In genomic region chr16:38360317-38360716, GRCm38 (mm10) we compare ENCODE assay signal across 19 mouse cellular contexts. TPM values are rescaled to one million over a fixed set of nuclear protein-coding genes. Genes with fewer than 3 reads are reported as not detected.
DNase-seq lines count a peak whose midpoint lies in the region; ATAC-seq and TF ChIP-seq lines count a peak whose summit lies in the region.
"Had no signal": no experiment of that assay in that cellular context is flagged by ENCODE, and none has a peak within 500 bp of the region (broad histone marks: within the 10 kb centered on the region; RNA-seq: fewer than 3 reads in every experiment).

No protein-coding gene starts in this region.

- peak; percentile 32 for DNase-seq in gastrocnemius, postnatal 25 days
- DNase-seq in gastrocnemius, postnatal 4 days (ENCODE audit: low spot score in 2 of 2): no peak
- DNase-seq in hindbrain, embryonic 11.5 days (ENCODE audit: low spot score): no peak
- no peak for DNase-seq in forebrain, postnatal 0 days
- no peak for DNase-seq in spleen, postnatal 36 days (ENCODE audit: low spot score in 2 of 2)
- DNase-seq: cerebellum, adult 9-10 months; kidney, adult 11 months had no signal

- H3K4me3 ChIP-seq in hindbrain, embryonic 15.5 days: no peak overlapping the region
- H3K4me3 ChIP-seq in hindbrain, embryonic 11.5 days (ENCODE audit: low read depth, low read length): no peak overlapping the region
- no peak overlapping the region for H3K4me3 ChIP-seq in limb, embryonic 15.5 days
- H3K4me3 ChIP-seq in forebrain, postnatal 0 days (ENCODE audit: low read depth, low read length): no peak overlapping the region
- H3K4me3 ChIP-seq: forebrain, embryonic 12.5 days; neural tube, embryonic 15.5 days had no signal

- no peaks in the 10 kb centered on the region for H3K36me3 ChIP-seq in hindbrain, embryonic 15.5 days
- no peaks in the 10 kb centered on the region for H3K36me3 ChIP-seq in hindbrain, embryonic 11.5 days (ENCODE audit: control insufficient read depth, insufficient read depth, low read length)
- H3K36me3 ChIP-seq in limb, embryonic 15.5 days: 0 out of 2 replicates have a peak, but pooled peaks cover 2% of the 10 kb centered on the region
- no peaks in the 10 kb centered on the region for H3K36me3 ChIP-seq in forebrain, postnatal 0 days (ENCODE audit: insufficient read depth)

- 0 out of 2 replicates have a peak, but pooled peaks cover 6% of the 10 kb centered on the region for H3K4me1 ChIP-seq in hindbrain, embryonic 15.5 days (replicated peaks)
- H3K4me1 ChIP-seq in hindbrain, embryonic 11.5 days (replicated peaks; ENCODE audit: control insufficient read depth, insufficient read depth, low read length): no peaks in the 10 kb centered on the region
- H3K4me1 ChIP-seq in limb, embryonic 15.5 days: peaks cover 12% of the 10 kb centered on the region; the same call in 1 of the 2 replicates
- H3K4me1 ChIP-seq in forebrain, postnatal 0 days (ENCODE audit: insufficient read depth): no peaks in the 10 kb centered on the region
- H3K4me1 ChIP-seq: neural tube, embryonic 15.5 days had no signal

- peak; percentile 45; the same call in 1 of the 2 replicates for ATAC-seq in hindbrain, embryonic 15.5 days (ENCODE audit: low FRiP score, low read depth)
- ATAC-seq in hindbrain, embryonic 11.5 days (ENCODE audit: low FRiP score): no peak
- ATAC-seq in CD4-positive, CD25-positive, alpha-beta regulatory T cell, adult 4 months: peak; percentile 35
- 0 out of 2 replicates have a peak, but pooled peaks have one; percentile 19 for ATAC-seq in limb, embryonic 15.5 days (ENCODE audit: insufficient number of reproducible peaks, low FRiP score, low TSS enrichment, low read depth)
- ATAC-seq in forebrain, postnatal 0 days: no peak
- ATAC-seq: midbrain, embryonic 16.5 days had no signal

- no peak overlapping the region for H3K4me2 ChIP-seq in hindbrain, embryonic 15.5 days
- no peak overlapping the region for H3K4me2 ChIP-seq in hindbrain, embryonic 11.5 days (replicated peaks; ENCODE audit: low read depth, low read length)
- no peak overlapping the region for H3K4me2 ChIP-seq in limb, embryonic 15.5 days
- H3K4me2 ChIP-seq in forebrain, postnatal 0 days (ENCODE audit: low read depth): no peak overlapping the region
- H3K4me2 ChIP-seq: forebrain, embryonic 12.5 days; neural tube, embryonic 15.5 days had no signal

- H3K27me3 ChIP-seq in hindbrain, embryonic 15.5 days: no peaks in the 10 kb centered on the region
- H3K27me3 ChIP-seq in hindbrain, embryonic 11.5 days (ENCODE audit: control insufficient read depth, insufficient read depth, low read length): no peaks in the 10 kb centered on the region
- no peaks in the 10 kb centered on the region for H3K27me3 ChIP-seq in limb, embryonic 15.5 days
- no peaks in the 10 kb centered on the region for H3K27me3 ChIP-seq in forebrain, postnatal 0 days (ENCODE audit: insufficient read depth, low read length)
- H3K27me3 ChIP-seq: forebrain, embryonic 12.5 days; neural tube, embryonic 15.5 days had no signal

- TF ChIP-seq CTCF in forebrain, postnatal 0 days (IDR thresholded peaks at IDR 0.05; ENCODE audit: low read depth): no peak

- H3K27ac ChIP-seq in hindbrain, embryonic 15.5 days (replicated peaks): no peak overlapping the region
- H3K27ac ChIP-seq in hindbrain, embryonic 11.5 days (ENCODE audit: low read depth, low read length): no peak overlapping the region
- no peak overlapping the region for H3K27ac ChIP-seq in limb, embryonic 15.5 days
- H3K27ac ChIP-seq in forebrain, postnatal 0 days (ENCODE audit: low read depth, low read length): no peak overlapping the region
- H3K27ac ChIP-seq: forebrain, embryonic 12.5 days; liver, embryonic 14.5 days; neural tube, embryonic 15.5 days had no signal

- H3K9ac ChIP-seq in hindbrain, embryonic 15.5 days: no peak overlapping the region
- no peak overlapping the region for H3K9ac ChIP-seq in hindbrain, embryonic 11.5 days (ENCODE audit: low read depth, low read length)
- no peak overlapping the region for H3K9ac ChIP-seq in limb, embryonic 15.5 days
- no peak overlapping the region for H3K9ac ChIP-seq in forebrain, postnatal 0 days
- H3K9ac ChIP-seq: forebrain, embryonic 12.5 days; liver, embryonic 14.5 days; neural tube, embryonic 15.5 days had no signal

- no peaks in the 10 kb centered on the region for H3K9me3 ChIP-seq in hindbrain, embryonic 15.5 days
- no peaks in the 10 kb centered on the region for H3K9me3 ChIP-seq in hindbrain, embryonic 11.5 days (ENCODE audit: control insufficient read depth, low read length)
- H3K9me3 ChIP-seq in limb, embryonic 15.5 days: no peaks in the 10 kb centered on the region
- no peaks in the 10 kb centered on the region for H3K9me3 ChIP-seq in forebrain, postnatal 0 days (ENCODE audit: low read length)
- H3K9me3 ChIP-seq: forebrain, embryonic 12.5 days; neural tube, embryonic 15.5 days had no signal

- 22% methylated on average over 2 of the region's 2 CpGs for WGBS in hindbrain, embryonic 15.5 days
- 24% methylated on average over 2 of the region's 2 CpGs for WGBS in hindbrain, embryonic 11.5 days
- 22% methylated on average over 2 of the region's 2 CpGs for WGBS in limb, embryonic 15.5 days
- WGBS in forebrain, postnatal 0 days: 23% methylated on average over 2 of the region's 2 CpGs

RNA-seq across cellular contexts. Expression of gene Popdc2, which starts 1.7 kb away (rescaled TPM):
- 10 to 100 TPM; 50.3 to 67.8 TPM for total RNA-seq in gastrocnemius, postnatal 25 days (2021)
- 10 to 100 TPM; 42.5 to 57.1 TPM for total RNA-seq in gastrocnemius, postnatal 4 days (2021)
- 0.33 and 0.52 TPM in 2 replicates for polyA plus RNA-seq in hindbrain, embryonic 15.5 days (2015; fragmentation: Nextera tagmentation; extraction: Ambion mirVana)
- 0.89 and 1.0 TPM in 2 replicates for polyA plus RNA-seq in hindbrain, embryonic 11.5 days (2014; fragmentation: Nextera tagmentation; extraction: Ambion mirVana)
- polyA plus RNA-seq in CD4-positive, CD25-positive, alpha-beta regulatory T cell, adult 4 months (2017; shearing (Covaris generic)): 1 to 10 TPM; 2.3 to 6.2 TPM
- polyA plus RNA-seq in limb, embryonic 15.5 days (2015; fragmentation: Nextera tagmentation; extraction: Ambion mirVana): 3.2 and 8.5 TPM in 2 replicates
- 0.14 and 0.38 TPM in 2 replicates for total RNA-seq in forebrain, postnatal 0 days (2014; rRNA removed)
- 0.39 TPM in 2 replicates for polyA plus RNA-seq in forebrain, postnatal 0 days (2015; fragmentation: Nextera tagmentation; extraction: Ambion mirVana)

RNA-seq across cellular contexts. Expression of gene Gm21987, which starts 13.5 kb away (rescaled TPM):
- not detected for total RNA-seq in gastrocnemius, postnatal 25 days (2021)
- not detected for total RNA-seq in gastrocnemius, postnatal 4 days (2021)
- not detected in 2 replicates for polyA plus RNA-seq in hindbrain, embryonic 15.5 days (2015; fragmentation: Nextera tagmentation; extraction: Ambion mirVana)
- polyA plus RNA-seq in hindbrain, embryonic 11.5 days (2014; fragmentation: Nextera tagmentation; extraction: Ambion mirVana): not detected in 2 replicates
- not detected for polyA plus RNA-seq in CD4-positive, CD25-positive, alpha-beta regulatory T cell, adult 4 months (2017; shearing (Covaris generic))
- polyA plus RNA-seq in limb, embryonic 15.5 days (2015; fragmentation: Nextera tagmentation; extraction: Ambion mirVana): 0.55 TPM in 1 of 2 replicates, not detected in the other
- total RNA-seq in forebrain, postnatal 0 days (2014; rRNA removed): not detected in 2 replicates
- polyA plus RNA-seq in forebrain, postnatal 0 days (2015; fragmentation: Nextera tagmentation; extraction: Ambion mirVana): not detected in 2 replicates
- total RNA-seq: adrenal gland, adult 18-20 months; gastrocnemius, adult 18-20 months; left cerebral cortex, adult 8-10 months had no signal
- polyA plus RNA-seq: forebrain, embryonic 12.5 days; large intestine, adult 2 months; liver, embryonic 14.5 days; midbrain, embryonic 16.5 days; neural tube, embryonic 15.5 days; thymus, postnatal 0 days had no signal

RNA-seq across cellular contexts. Expression of gene Cox17, which starts 13.5 kb away (rescaled TPM):
- total RNA-seq in gastrocnemius, postnatal 25 days (2021): 100 to 1,000 TPM; 143 to 154 TPM
- total RNA-seq in gastrocnemius, postnatal 4 days (2021): 100 to 1,000 TPM; 109 to 129 TPM
- 74.4 and 94.5 TPM in 2 replicates for polyA plus RNA-seq in hindbrain, embryonic 15.5 days (2015; fragmentation: Nextera tagmentation; extraction: Ambion mirVana)
- 121 and 122 TPM in 2 replicates for polyA plus RNA-seq in hindbrain, embryonic 11.5 days (2014; fragmentation: Nextera tagmentation; extraction: Ambion mirVana)
- 100 to 1,000 TPM; 203 to 275 TPM for polyA plus RNA-seq in CD4-positive, CD25-positive, alpha-beta regulatory T cell, adult 4 months (2017; shearing (Covaris generic))
- 104 and 121 TPM in 2 replicates for polyA plus RNA-seq in limb, embryonic 15.5 days (2015; fragmentation: Nextera tagmentation; extraction: Ambion mirVana)
- 12.9 and 51.7 TPM in 2 replicates for total RNA-seq in forebrain, postnatal 0 days (2014; rRNA removed)
- polyA plus RNA-seq in forebrain, postnatal 0 days (2015; fragmentation: Nextera tagmentation; extraction: Ambion mirVana): 80.3 and 102 TPM in 2 replicates

RNA-seq across cellular contexts. Expression of gene Maats1, which starts 18.4 kb away (rescaled TPM):
- not detected for total RNA-seq in gastrocnemius, postnatal 25 days (2021)
- total RNA-seq in gastrocnemius, postnatal 4 days (2021): under 1 TPM in 1 of 2 experiments, not detected in 1; 0.20 TPM
- 1.1 and 1.4 TPM in 2 replicates for polyA plus RNA-seq in hindbrain, embryonic 15.5 days (2015; fragmentation: Nextera tagmentation; extraction: Ambion mirVana)
- 1.3 and 1.5 TPM in 2 replicates for polyA plus RNA-seq in hindbrain, embryonic 11.5 days (2014; fragmentation: Nextera tagmentation; extraction: Ambion mirVana)
- under 1 TPM in 1 of 2 experiments, not detected in 1; 0.24 TPM for polyA plus RNA-seq in CD4-positive, CD25-positive, alpha-beta regulatory T cell, adult 4 months (2017; shearing (Covaris generic))
- 0.11 TPM in 1 of 2 replicates, not detected in the other for polyA plus RNA-seq in limb, embryonic 15.5 days (2015; fragmentation: Nextera tagmentation; extraction: Ambion mirVana)
- total RNA-seq in forebrain, postnatal 0 days (2014; rRNA removed): 1.2 and 2.6 TPM in 2 replicates
- polyA plus RNA-seq in forebrain, postnatal 0 days (2015; fragmentation: Nextera tagmentation; extraction: Ambion mirVana): 0.91 and 1.5 TPM in 2 replicates
- total RNA-seq: gastrocnemius, adult 18-20 months had no signal

Comparison
In these comparisons a context has a peak if more than half of its experiments do, and no peak if none do; other contexts are left out.
1. ATAC-seq: peak in hindbrain, embryonic 15.5 days (single experiment), CD4-positive, CD25-positive, alpha-beta regulatory T cell, adult 4 months (single experiment) and limb, embryonic 15.5 days (single experiment); none in hindbrain, embryonic 11.5 days (single experiment) and forebrain, postnatal 0 days (single experiment).